Mouse (Mus musculus): ENCODE measurements around the gene Igsf21. TPM values are rescaled to one million over a fixed set of nuclear protein-coding genes. Genes with fewer than 3 reads are reported as not detected.

Gene Igsf21
- polyA plus RNA-seq, 1 experiment from 2014 or later, result 1.00 TPM

DNA sequence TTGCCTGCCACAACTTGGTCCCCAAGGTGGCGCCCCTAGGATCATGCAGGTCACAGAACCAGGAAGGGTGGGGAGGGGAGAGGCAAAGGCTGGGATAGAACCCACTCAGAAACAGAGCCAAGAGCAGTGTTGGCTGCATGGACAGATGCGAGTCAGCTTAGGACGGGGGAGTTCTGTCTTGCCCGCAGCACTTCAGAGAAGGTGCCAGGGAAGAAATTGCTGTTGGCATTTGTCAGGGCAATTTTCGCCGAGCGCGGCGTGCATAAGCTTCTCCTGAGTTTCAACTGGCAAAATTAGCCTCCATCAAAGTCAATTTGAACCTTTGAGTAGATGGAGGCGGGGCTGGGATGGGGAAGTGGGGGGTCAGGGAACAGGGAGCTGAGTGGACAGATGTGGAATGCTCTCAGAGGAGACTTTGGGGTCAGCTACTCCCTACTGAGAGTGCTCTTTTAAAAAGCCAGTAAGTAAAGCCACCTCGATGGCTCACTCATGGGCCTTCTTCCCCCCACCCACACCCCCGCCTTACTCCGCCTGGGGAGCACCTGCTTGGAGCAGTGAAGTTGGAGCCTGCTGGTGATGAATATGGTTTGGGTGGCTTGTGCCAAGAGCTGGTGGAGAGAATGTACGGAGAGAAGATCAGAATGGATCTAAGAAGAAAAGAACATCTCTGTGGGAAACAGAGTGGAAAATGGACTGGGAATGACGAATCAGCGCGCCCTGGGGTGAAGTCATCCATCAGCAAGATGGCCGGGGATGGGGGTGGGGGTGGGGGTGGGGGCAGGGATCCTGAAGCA, 12.0 kb downstream of the Igsf21 start:
- WGBS, result 76% methylated on average over 18 of the region's 18 CpGs
- ATAC-seq (ENCODE audit: insufficient number of reproducible peaks, insufficient read depth, low FRiP score, low TSS enrichment, low read depth), result no peak
- Histone ChIP-seq H3K4me3 (no peak overlapping the region), H3K36me3 (no peaks in the 10 kb centered on the region), H3K9me3 (no peaks in the 10 kb centered on the region), H3K27me3 (peaks cover 10% of the 10 kb centered on the region; the same call in 1 of the 2 replicates), H3K9ac (no peak overlapping the region), H3K4me1 (no peaks in the 10 kb centered on the region), H3K27ac (no peak overlapping the region), H3K4me2 (no peak overlapping the region)

DNA sequence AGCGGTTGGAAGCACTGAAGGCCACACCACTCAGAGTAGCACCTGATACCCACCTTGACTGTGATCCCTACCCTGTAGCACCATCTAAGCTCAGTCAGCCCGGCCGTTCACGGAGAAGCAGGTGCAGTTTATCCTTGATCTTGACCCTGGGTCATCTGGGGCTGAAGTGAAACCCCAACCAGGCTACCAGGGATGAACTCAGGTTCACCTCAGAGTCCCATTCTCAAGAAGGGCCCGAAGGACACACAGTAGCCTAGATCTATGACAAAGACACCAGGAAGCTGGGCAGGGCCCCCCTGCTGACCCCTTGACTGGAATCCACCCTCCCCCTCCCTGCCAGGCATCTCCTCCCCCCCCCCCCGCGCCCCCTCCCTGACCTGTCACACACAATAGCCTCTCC, 18.7 kb downstream of the Igsf21 start:
- ATAC-seq (ENCODE audit: insufficient number of reproducible peaks, insufficient read depth, low FRiP score, low TSS enrichment, low read depth), result no peak
- 0 out of 2 replicates have a peak, but pooled peaks cover 3% of the 10 kb centered on the region for H3K27me3 ChIP-seq
- 56% methylated on average over 7 of the region's 7 CpGs for WGBS

DNA sequence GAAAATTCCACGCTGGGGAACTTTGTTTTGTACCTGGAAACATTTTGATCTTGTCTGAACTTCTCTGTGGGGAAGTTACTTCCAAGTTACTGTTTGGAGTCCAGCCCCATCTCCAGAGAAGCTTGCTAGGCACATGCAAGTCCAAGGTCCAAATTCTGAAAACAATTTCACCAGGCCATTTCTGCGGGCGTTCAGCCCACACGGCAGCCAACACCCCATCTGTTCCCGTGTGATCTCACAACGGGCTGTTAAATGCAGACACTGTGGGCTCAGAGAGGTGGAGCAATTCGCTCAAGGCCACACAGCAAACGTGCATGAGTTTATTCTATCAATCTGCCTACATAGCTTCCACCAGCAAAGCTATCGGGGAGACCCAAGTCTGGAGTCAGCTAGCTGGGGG, 21.4 kb downstream of the Igsf21 start:
- H3K9ac ChIP-seq, result no peak overlapping the region
- no peak for ATAC-seq (ENCODE audit: insufficient number of reproducible peaks, insufficient read depth, low FRiP score, low TSS enrichment, low read depth)
- H3K4me3 ChIP-seq, result no peak overlapping the region
- no peaks in the 10 kb centered on the region for H3K9me3 ChIP-seq
- 72% methylated on average over 9 of the region's 9 CpGs for WGBS
- H3K27ac ChIP-seq, result no peak overlapping the region
- 0 out of 2 replicates have a peak, but pooled peaks cover 2% of the 10 kb centered on the region for H3K4me1 ChIP-seq
- H3K36me3 ChIP-seq, result no peaks in the 10 kb centered on the region
- no peak overlapping the region for H3K4me2 ChIP-seq
- peaks cover 15% of the 10 kb centered on the region for H3K27me3 ChIP-seq

More for the DNA sequence above, 18.7 kb downstream of the Igsf21 start:
- H3K9me3 ChIP-seq, result no peaks in the 10 kb centered on the region
- no peaks in the 10 kb centered on the region for H3K36me3 ChIP-seq
- no peak overlapping the region for H3K4me3 ChIP-seq
- no peak overlapping the region for H3K9ac ChIP-seq
- 0 out of 2 replicates have a peak, but pooled peaks cover 2% of the 10 kb centered on the region for H3K4me1 ChIP-seq
- no peak overlapping the region for H3K27ac ChIP-seq
- no peak overlapping the region for H3K4me2 ChIP-seq

DNA sequence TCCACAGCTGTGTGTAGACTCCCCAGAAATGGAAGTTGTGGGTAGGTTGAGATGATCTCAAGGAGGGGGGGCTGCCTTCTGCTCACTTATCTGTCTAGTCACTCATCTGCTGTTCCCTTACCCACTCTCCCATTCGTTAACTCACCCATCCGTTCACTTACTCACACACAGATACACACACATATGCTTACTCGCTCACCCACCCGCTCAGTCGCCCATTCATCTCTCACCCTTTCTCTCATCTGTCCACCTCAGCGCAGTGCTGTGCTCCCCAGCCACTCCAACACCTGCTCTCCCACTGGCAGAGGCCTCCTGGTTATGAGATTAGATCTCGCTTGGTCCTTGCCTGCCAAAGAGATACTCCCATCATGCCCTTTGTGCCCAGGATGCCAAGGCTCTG, 22.1 kb downstream of the Igsf21 start:
- Histone ChIP-seq H3K36me3 (no peaks in the 10 kb centered on the region), H3K4me3 (no peak overlapping the region), H3K9ac (no peak overlapping the region), H3K27ac (no peak overlapping the region), H3K4me1 (0 out of 2 replicates have a peak, but pooled peaks cover 2% of the 10 kb centered on the region), H3K9me3 (no peaks in the 10 kb centered on the region), H3K4me2 (no peak overlapping the region), H3K27me3 (peaks cover 17% of the 10 kb centered on the region)
- WGBS, result 87% methylated on average over 7 of the region's 7 CpGs
- no peak for ATAC-seq (ENCODE audit: insufficient number of reproducible peaks, insufficient read depth, low FRiP score, low TSS enrichment, low read depth)

DNA sequence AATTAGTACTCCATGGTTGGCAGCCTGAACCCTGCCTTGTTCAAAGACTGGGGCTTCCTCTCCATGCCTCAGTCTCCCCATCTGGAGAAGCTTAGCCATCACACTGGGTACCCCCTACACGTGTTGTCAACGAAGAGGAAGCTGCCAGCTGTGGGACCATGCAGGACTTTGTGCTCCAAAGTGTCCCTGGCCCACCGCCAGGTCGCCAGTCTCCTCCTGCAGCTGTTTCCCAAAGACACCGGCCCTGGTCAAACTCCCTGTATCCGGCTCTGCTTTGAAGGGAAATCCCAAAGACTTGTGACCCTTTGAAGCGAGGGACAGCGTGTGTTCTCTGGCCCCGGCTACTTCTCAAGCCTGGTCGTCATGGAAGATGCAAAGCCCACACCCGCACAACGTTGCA, 23.5 kb downstream of the Igsf21 start:
- no peaks in the 10 kb centered on the region for H3K36me3 ChIP-seq
- no peak overlapping the region for H3K27ac ChIP-seq
- H3K4me2 ChIP-seq, result no peak overlapping the region
- 63% methylated on average over 12 of the region's 12 CpGs for WGBS
- 0 out of 2 replicates have a peak, but pooled peaks cover 2% of the 10 kb centered on the region for H3K4me1 ChIP-seq
- ATAC-seq (ENCODE audit: insufficient number of reproducible peaks, insufficient read depth, low FRiP score, low TSS enrichment, low read depth), result no peak
- H3K9ac ChIP-seq, result no peak overlapping the region
- H3K4me3 ChIP-seq, result no peak overlapping the region
- H3K9me3 ChIP-seq, result no peaks in the 10 kb centered on the region
- H3K27me3 ChIP-seq, result peaks cover 17% of the 10 kb centered on the region

DNA sequence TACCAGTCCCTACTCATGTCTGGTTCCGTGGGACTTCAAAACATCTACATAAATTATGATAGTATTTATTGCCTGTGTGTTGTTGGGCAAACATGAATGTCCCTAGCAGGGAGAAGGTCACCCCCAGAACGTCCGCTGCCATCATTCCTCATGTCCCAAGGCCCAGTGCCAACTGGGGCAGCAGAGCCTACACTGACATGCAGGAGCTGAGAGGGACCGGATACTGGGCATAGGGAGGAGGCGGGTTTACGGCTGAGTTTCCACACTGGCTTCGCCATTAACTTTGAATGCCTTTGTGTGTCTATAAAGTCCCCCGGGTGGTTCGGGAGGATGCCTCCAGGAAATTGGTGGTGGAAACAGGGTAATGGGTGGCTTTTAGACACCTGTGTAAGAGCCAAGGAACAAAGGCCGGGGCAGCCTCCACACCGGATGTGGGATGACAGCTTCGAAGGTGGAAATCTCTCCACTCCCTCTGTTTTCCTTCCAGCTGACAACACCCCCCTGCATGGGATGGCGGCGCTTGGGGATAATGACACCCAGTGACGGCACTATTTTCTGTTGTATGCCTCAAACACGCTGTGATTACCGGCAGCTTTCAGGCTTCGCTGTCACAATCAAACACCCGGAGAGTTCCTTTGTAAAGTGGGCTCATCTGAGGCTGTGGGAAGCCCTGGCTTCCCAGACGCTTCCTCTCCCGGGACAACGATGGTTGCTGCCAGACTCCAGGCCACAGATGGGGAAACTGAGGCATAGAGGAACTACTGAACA, 26.1 kb downstream of the Igsf21 start:
- H3K27ac ChIP-seq, result no peak overlapping the region
- no peaks in the 10 kb centered on the region for H3K36me3 ChIP-seq
- H3K4me2 ChIP-seq, result no peak overlapping the region
- ATAC-seq (ENCODE audit: insufficient number of reproducible peaks, insufficient read depth, low FRiP score, low TSS enrichment, low read depth), result no peak
- 0 out of 2 replicates have a peak, but pooled peaks cover 2% of the 10 kb centered on the region for H3K4me1 ChIP-seq
- 61% methylated on average over 22 of the region's 22 CpGs for WGBS
- no peak overlapping the region for H3K9ac ChIP-seq
- peaks cover 17% of the 10 kb centered on the region for H3K27me3 ChIP-seq
- H3K4me3 ChIP-seq, result no peak overlapping the region
- H3K9me3 ChIP-seq, result no peaks in the 10 kb centered on the region

DNA sequence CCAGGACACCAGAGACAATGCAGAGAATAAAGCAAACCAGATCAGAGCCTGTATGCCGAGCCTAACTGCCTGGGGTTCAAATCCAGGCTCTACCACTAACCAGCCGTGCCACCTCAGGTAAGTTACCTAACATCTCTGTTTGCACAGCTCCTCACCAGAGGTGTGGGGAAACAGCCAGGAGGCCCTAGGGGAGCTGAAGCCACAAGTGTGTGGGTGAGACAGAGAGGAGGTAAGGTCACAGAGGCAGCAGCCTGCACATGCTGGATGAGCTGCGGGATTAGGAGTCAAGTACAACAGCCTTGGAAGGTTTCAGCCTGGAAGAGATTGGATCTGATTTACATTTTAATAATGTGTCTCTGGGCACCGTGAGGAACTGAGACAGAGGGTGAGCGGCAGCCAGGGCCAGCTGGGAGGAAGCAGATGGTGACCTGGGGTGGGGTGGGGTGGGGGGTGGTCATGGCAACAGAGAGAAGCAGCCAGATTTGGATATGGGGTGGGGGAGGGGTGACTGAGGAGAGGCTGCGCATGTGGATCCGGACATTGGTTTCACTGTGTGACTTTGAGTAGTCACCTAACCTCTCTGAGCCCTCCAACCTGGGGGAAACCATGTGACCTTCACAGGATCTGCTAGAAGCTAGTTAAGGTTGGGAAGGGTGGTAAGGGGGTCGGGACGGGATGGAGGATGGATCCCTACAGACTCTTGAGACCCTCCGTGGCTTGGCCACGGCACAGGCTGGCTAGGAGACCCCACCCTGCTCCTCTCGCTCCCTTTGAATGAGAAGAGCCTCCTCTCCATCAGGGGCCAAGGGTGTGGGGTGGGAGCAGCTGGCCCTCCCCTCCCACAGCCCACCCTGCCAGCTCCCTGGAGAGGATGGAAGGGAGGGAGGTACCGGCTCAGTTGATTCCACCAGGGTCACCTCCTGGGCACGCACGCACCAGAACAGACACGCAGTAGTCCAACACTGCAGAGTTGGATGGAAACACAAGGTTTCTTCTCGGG, 27.4 kb downstream of the Igsf21 start:
- peaks cover 14% of the 10 kb centered on the region for H3K27me3 ChIP-seq
- no peak for ATAC-seq (ENCODE audit: insufficient number of reproducible peaks, insufficient read depth, low FRiP score, low TSS enrichment, low read depth)
- H3K9me3 ChIP-seq, result no peaks in the 10 kb centered on the region
- H3K4me1 ChIP-seq, result 0 out of 2 replicates have a peak, but pooled peaks cover 2% of the 10 kb centered on the region
- 59% methylated on average over 17 of the region's 17 CpGs for WGBS
- no peak overlapping the region for H3K27ac ChIP-seq
- H3K4me2 ChIP-seq, result no peak overlapping the region
- H3K4me3 ChIP-seq, result no peak overlapping the region
- no peaks in the 10 kb centered on the region for H3K36me3 ChIP-seq
- no peak overlapping the region for H3K9ac ChIP-seq

DNA sequence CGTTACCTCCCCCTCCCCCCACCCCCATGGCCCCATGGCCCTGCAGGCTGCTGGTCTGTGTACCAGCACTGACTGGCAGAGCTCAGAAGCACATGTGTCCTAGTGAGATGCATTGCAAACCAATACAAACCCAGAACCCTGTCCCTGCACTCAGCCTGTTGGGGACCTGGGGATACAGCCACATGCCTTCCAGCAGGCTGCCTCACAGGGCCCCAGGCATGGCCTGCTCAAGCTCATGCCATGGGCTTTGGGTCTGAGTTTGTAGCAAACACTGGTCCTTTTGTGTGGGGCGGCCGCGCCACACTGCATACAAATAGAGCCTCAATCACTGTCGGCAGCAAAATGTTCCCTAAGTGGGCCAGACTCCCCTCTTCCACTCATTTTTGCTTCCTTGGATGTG, 28.2 kb downstream of the Igsf21 start:
- H3K9ac ChIP-seq, result no peak overlapping the region
- 0 out of 2 replicates have a peak, but pooled peaks cover 1% of the 10 kb centered on the region for H3K4me1 ChIP-seq
- H3K4me2 ChIP-seq, result no peak overlapping the region
- H3K9me3 ChIP-seq, result no peaks in the 10 kb centered on the region
- no peak overlapping the region for H3K27ac ChIP-seq
- 56% methylated on average over 5 of the region's 5 CpGs for WGBS
- H3K36me3 ChIP-seq, result no peaks in the 10 kb centered on the region
- no peak overlapping the region for H3K4me3 ChIP-seq
- no peak for ATAC-seq (ENCODE audit: insufficient number of reproducible peaks, insufficient read depth, low FRiP score, low TSS enrichment, low read depth)
- H3K27me3 ChIP-seq, result peaks cover 14% of the 10 kb centered on the region

DNA sequence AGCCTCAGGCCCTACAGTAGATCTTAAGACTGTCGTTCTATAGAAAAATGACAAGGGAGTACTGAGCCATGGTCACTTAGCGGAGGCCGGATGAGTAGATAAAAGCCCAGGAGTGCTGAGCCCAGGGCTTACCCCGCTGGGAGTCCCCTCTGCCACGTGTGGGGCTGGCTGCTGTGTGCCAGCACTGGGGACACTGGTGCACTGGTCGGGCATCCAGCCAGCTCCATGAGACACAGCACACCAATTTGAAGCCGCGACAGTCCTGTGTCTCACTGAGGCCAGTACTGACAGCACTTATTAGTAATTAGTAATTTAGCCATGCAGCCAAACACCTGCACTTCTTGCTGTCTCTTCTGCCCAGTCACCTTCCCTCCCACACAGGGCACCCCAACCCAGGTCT, 28.6 kb downstream of the Igsf21 start:
- Histone ChIP-seq H3K4me2 (no peak overlapping the region), H3K4me1 (no peaks in the 10 kb centered on the region), H3K9me3 (no peaks in the 10 kb centered on the region), H3K9ac (no peak overlapping the region), H3K27me3 (peaks cover 14% of the 10 kb centered on the region), H3K4me3 (no peak overlapping the region), H3K36me3 (no peaks in the 10 kb centered on the region), H3K27ac (no peak overlapping the region)
- WGBS, result 72% methylated on average over 8 of the region's 8 CpGs
- ATAC-seq (ENCODE audit: insufficient number of reproducible peaks, insufficient read depth, low FRiP score, low TSS enrichment, low read depth), result no peak

DNA sequence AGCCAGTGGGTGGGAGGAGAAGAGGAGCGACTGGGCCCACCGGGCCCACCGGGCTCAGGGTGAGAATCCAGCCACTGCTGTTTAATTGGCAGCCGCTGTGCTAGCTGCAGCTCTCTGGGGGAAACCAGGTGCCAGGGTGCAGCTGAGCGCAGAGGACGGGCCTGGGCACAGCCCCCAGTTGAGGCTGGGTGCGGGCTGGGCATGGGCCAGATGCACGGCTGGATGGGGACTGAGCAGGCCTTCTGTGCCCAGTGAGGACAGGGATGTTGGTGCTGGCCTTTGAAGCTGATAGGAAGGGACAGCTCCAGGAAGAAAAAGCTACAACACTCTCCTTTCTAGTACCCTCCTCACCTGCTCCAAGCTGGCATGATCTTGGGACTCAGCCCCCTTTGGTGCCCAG, 30.5 kb downstream of the Igsf21 start:
- H3K27me3 ChIP-seq, result peaks cover 16% of the 10 kb centered on the region
- ATAC-seq (ENCODE audit: insufficient number of reproducible peaks, insufficient read depth, low FRiP score, low TSS enrichment, low read depth), result 0 out of 2 replicates have a peak, but pooled peaks have one; percentile 4
- H3K4me2 ChIP-seq, result no peak overlapping the region
- H3K9ac ChIP-seq, result no peak overlapping the region
- H3K4me1 ChIP-seq, result no peaks in the 10 kb centered on the region
- WGBS, result 89% methylated on average over 8 of the region's 8 CpGs
- no peaks in the 10 kb centered on the region for H3K36me3 ChIP-seq
- no peak overlapping the region for H3K4me3 ChIP-seq
- no peak overlapping the region for H3K27ac ChIP-seq
- H3K9me3 ChIP-seq, result no peaks in the 10 kb centered on the region

DNA sequence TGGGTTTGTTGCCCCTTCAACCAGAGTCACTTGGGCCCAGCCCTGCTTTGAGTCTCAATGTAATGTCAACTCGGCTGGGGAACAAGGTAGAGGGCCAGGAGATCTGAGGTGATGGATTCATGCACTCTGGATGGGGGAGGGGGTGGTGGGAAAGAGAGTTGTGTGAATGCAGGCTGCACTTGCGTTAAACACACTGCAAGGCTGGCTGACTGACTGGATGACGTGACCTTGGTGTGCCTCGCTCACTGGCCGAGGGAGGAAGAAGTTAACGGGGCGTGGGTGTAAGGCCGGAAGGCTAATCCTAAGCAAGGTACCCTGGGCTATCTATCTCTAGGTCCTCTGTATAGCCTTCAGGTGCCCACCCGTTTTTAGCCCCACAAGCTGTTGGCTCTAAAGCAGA, 31.4 kb downstream of the Igsf21 start:
- no peak overlapping the region for H3K4me3 ChIP-seq
- H3K4me1 ChIP-seq, result no peaks in the 10 kb centered on the region
- 77% methylated on average over 9 of the region's 9 CpGs for WGBS
- H3K4me2 ChIP-seq, result no peak overlapping the region
- no peaks in the 10 kb centered on the region for H3K36me3 ChIP-seq
- no peaks in the 10 kb centered on the region for H3K9me3 ChIP-seq
- H3K27ac ChIP-seq, result no peak overlapping the region
- H3K9ac ChIP-seq, result no peak overlapping the region
- ATAC-seq (ENCODE audit: insufficient number of reproducible peaks, insufficient read depth, low FRiP score, low TSS enrichment, low read depth), result no peak
- peaks cover 7% of the 10 kb centered on the region for H3K27me3 ChIP-seq

Measured in embryonic facial prominence, embryonic 13.5 days (tissue).